Mouse (Mus musculus) A20 (cell line): ENCODE measurements around the gene Srarp.
A peak's percentile ranks its signal among the peaks of the same experiment; 100 is the strongest.

ENCODE experiments used
- DNase-seq: peaks from one replicate; pipeline ENCODE4 v3.0.0-alpha.2; 2011; ENCODE audit warnings: low read depth, low spot score

The Srarp gene

DNA sequence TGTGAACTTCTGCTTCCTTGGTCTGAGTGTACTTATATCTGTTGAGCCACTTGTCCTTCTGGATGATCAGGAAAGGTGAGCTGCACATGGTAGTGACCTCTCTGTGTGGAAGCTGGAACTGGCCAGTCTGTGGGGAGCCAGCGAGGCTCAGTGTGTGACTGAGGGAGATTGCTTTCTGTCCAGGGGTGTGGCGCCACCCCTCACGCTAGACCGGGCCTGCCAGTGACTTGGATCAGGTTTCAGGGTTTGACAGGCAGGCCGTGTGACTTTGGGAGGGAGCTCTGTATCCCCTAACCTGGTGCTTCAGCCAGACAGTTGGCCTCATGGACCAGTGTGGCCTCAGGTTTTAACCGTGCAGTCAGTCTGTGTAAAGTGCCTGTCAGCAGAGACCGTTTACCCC is 22.3 kb upstream of the Srarp start:
- DNase-seq = no peak

- DNase-seq = no peak
Observed at GRCm38 (mm10) chr4:141456193-141456938, 20.5 kb upstream of the Srarp start.

DNA sequence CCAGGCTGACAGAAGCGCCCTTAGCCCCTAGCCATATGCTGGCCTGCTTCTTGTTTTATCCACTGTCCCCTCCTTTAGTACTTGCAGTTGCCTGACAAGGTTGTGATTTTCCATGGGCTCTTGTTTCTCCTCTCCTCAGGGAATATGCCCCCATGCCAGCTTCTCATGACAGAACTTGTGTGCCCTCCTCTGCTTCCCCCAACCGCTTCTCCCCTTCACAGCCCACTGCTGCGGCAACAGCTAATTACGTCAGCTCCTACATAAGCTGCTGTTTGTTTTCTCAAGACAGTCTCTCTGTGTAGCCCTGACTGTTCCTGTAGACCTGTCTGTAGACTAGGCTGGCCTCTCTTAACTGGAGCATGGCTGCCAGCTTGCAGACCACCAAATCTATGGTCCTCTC is 19.6 kb upstream of the Srarp start:
- DNase-seq = no peak

GRCm38 (mm10) chr4:141454581-141455350 is 18.9 kb upstream of the Srarp start:
- DNase-seq = no peak

DNA sequence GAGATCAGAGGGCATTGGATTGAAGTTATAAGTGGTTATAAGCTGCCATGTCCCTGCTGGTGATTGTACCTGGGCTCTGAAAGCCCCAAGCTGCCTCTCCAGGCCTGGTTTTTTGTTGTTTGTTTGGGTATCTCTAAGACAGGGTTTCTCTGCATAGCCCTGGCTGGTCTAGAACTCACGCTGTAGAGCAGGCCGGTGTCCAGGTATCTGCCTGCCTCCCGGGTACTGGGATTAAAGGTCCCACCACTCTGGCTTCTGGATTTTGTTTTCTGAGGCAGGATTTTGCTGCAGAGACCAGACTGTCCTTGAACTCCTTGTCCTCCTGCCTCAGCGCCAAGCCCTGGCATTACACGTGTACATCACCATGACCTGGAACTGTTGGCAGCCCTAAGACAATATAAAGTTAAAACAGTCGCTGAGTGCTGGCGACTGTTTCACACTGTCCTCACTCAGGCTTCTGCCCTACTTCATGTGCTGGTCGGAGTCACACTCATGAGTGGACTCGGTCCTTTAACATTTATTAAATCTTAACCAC is 16.1 kb upstream of the Srarp start:
- DNase-seq = no peak

DNA sequence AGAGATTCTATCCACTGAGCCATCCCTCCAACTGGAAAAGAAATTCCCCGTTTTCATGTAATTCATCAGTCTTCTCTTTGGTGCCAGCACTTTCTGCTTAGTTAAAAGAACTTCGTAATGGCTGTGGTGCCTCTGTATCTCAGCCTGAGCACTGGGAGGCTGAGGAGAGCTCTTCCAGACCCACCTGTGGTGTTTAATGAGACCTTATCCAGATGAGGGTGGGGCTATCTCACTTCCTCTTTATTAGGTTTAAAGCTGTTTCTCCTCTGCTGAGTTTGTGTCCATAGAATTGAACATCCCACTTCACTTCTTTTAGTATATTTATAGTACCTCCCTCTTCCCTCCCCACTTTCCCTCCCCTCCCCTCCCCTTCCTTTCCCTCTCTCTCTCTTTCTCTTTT is 15.3 kb upstream of the Srarp start:
- DNase-seq = peak; percentile 59

DNA sequence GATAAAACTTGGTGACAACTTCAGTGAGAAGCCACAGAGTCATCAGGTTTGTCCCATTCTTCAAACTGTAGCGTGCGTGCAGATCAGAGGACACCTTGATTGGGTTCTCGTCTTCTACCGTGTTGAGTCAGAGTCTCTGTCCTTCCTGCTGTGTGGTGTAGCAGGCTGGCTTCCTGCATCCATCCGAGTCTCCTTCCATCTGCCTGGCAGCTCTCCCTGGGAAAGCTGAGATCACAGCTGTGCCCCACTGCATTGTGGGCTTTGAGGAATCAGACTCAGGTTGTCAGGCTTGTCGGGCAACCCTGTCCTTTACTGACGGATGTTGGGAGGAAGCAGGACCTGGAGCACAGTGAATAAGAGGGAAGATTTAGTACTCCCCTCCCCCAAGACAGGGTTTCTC is 10.3 kb upstream of the Srarp start:
- no peak for DNase-seq

DNA sequence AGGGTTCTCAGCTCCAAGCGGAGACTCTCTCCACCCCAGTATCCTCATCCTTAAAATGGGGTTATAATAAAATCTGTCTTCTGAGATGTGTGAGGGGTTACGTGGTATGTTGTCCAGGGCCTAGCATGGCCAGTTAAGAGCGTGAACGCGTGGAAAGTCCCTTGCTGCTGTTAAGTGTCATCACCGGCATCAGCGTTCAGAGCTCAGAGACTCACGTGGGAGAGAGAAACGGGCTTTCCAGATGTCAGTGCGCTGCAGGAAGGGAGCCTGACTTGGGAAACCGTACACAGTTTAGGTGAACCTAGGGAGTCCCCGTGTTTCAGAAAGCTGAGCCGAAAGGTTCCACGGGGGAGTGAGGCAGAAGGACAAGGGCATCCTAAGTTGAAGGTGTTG is 9.4 kb upstream of the Srarp start:
- DNase-seq = peak; percentile 42

GRCm38 (mm10) chr4:141444451-141445327 is 8.8 kb upstream of the Srarp start, which contains the start of gene Zbtb17:
Zbtb17 (plus strand) TSS chr4:141444654.
- DNase-seq = peak; percentile 90

GRCm38 (mm10) chr4:141443641-141444429 is 7.9 kb upstream of the Srarp start:
- no peak for DNase-seq

DNA sequence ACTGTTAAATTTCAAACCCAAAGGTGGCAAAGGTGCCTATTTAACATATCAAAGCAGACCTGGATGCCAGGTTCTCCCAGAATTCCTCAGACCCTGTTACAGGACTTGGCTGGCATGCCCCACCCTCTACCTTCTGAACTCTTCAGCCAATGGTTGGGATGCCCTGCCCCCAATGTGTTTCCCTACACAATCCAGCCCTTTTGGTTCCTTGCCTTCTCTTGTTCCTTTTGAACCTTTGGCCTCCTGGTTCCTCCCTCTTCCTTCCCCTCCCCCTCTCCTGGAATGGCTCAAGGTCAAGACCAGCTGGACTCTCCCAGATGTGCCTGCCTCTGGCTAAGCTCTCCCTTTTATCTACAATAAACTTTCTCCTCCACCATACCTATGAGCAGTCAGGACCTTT is 5.0 kb upstream of the Srarp start:
- no peak for DNase-seq

DNA sequence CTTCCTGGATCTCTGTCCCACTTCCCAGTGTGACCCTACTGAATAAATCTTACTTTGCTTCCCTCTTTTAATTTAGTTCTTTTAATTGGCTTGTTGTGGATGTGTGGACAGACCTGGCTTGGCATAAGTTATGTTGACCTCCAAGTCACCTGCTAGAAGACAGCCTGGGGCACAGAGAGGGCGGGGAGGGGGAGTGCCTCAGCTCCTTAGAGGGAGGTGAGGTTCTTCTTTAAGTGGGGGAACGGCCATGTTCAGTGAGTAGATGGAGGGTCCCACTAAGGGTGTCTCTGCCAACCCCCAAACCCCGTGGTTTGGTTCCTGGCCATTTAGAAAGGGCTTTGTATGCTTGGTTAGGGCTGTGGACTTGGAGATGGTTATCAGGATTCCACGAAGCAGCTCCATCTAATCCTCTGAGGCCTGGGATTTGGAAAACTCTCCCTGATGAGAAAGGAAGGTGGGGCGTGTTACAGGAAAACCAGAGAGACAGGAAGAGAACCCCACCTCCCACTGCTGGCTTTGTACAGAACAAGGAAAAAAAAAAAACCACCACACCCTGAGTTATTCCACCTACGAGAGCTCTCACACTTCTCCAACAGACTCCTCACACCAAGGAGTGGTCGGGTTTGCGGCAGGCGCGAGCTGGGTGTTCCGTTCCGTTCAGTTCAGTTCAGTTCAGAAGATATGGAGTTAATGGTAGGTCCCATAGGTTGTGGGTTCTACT is 3.3 kb upstream of the Srarp start:
- DNase-seq = no peak

DNA sequence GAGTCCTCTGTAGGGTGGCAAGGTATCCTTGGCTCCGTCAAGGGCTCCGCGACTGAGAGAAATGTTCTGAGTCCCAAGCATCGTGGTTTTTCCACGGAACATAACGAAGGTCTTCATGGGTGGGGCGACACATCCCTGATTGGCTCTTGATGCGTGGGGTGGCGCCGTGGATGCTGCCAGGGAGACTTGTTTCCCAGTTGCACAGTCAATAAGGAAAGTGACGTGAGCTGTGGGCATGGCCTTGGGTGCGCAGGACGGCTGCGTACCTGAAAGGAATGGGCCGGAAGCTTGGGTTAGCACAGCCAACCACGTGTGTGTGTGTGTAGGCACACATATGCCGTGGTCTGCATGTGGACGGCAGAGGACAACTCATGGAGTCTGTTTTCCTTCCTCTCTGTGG is 2.7 kb downstream of the Srarp start:
- DNase-seq = no peak

DNA sequence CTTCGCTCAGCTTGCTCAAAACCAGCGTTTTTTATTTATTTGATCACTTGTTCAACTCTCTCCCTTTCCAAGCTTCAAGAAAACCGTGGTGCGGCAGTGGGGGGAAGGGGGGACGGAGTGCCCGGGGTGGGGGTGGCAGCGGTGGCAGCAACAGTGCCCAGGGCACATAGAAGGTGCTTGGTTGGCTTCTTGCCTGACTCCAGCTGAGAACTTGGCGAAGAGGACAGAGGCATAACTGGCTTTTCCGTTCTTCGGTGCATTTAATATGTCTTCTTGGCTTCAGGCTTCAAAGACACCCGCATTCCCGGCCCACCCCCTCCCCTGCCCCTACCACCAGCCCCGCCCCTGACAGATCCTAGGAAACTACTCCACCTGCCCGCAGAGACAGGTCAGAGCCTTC is 3.2 kb downstream of the Srarp start:
- no peak for DNase-seq

DNA sequence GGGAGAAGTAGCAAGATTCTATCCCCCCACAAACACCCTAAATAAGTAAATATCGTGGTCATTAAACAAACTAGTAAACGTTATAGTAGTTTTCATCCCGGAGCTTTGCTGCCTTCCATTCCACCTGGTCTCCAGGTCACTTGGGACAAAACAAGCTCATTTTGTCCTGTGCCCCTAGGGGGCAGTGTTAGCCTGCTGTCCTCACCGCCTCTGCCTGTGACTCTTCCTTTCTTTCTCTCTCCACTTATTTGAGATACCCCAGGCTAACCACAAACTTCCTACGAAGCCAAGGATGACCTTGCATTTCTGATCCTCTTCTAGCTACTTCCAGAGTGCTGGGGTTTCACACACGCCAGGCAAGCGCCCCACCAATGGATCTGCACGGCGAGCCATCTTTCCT is 4.9 kb downstream of the Srarp start:
- peak; percentile 64 for DNase-seq

GRCm38 (mm10) chr4:141429847-141430246 is 6.1 kb downstream of the Srarp start:
- DNase-seq = no peak

DNA sequence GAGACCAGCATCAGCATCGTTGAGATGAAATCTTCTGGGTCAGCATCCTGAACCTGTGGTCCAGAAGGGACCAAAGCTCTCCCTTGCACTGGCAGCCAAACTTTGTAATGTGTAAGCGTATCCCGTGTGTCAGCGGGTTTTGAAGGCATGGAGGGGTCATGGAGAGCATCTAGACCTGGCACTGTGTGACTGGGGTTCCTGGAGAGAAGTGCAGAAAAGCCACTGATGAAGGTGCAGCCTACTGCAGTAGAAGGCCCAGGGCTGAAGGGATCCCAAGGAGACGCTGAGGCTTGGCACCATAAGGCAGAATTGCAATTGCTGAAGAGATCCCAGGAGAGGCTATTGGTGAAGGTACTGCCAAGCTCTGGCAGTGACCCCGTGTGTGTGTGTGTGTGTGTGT is 6.5 kb downstream of the Srarp start:
- DNase-seq = no peak

DNA sequence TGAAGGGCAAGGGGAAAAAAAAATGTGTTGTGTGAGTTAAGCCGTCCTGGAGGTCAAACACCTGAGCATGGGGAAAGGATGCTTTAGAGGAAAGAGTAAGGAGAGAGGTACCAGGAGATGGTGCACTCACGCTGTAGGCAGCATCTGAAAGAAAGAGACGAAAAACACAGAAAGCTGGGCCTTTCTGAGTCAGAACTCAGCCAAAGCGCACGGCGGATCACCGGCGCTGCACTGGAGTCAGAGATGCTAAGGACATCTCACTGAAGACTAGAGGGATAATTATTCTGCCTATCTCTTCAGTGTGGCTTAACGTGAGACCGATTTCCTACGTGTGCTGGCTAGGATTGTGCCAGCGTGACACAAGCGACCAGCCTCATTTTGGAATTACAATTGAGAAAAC is 8.0 kb downstream of the Srarp start:
- DNase-seq = no peak

DNA sequence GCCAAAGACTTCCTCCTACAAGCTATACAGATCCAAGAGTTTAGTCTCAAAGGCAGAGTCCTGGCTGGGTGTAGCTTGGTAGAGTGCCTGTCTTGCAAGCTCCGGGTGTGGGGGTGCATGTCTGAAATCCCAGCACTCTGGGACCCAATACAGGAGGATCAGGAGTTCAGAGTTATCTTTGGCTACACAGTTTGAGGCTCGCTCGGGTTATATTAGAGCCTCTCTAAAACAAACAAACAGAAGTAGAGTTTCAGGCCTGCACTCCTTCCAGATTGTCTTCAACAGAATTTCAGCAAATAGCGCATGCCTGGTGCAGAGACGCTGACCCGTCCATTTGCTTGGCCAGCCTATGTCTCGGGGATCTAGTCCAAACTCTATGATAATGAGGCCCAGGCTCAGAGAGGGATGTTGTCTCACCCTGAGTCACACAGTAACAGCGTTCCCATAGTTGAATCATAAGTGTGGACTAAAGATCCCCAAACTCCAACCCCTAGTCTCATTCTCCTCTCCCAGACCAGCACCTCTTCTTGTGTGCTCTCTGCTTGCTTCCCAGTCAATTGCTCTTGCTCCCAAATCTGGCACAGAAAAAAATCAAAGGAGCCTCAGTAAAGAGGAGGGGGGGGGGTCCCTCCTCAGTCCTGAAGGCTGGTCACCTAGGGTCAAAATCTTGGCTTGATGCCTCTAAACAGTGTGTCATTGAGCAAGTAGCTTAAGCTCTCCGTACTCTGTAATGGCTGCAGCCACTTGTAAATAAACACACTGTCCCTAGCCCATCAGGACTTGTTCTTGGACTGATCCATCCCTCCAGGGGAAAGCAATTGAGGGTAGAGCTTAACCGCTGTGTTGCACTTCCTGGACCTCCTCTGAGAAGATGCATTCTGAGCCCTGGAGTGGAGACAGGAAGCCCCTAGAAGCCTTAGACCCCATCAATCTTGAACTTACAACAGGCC is 8.8 kb downstream of the Srarp start:
- DNase-seq = no peak
